Mouse (Mus musculus) adrenal gland, postnatal 4 days (tissue): ENCODE data around the gene Lsm4. TPM values are rescaled to one million over a fixed set of nuclear protein-coding genes. Genes with fewer than 3 reads are reported as not detected.

Experiments used
- DNase-seq, 2 experiments: peaks; one replicate each; pipeline ENCODE4 v3.0.0; 2021 to 2022; ENCODE audit warnings: low spot score in 2 of 2, mixed read lengths in 2 of 2
- total RNA-seq, 2 experiments: library from RNA; stranded (reverse); gene quantifications; 2 replicates each; pipeline ENCODE4 v1.2.3; 2021

The Lsm4 gene
- total RNA-seq, 2 experiments from 2014 or later: 96.6 to 99.0 TPM

- no peak for DNase-seq
These were observed 51.2 kb downstream of the Lsm4 start for GRCm38 (mm10) chr8:70724216-70724615.

- DNase-seq: no peak
These were observed 52.9 kb downstream of the Lsm4 start for GRCm38 (mm10) chr8:70725792-70726447.

GRCm38 (mm10) chr8:70726721-70727120 is 53.7 kb downstream of the Lsm4 start:
- no peak for DNase-seq

Other genes with a start within 250 kb of the Lsm4 start
- gene Crtc1, start 233.7 kb upstream of the Lsm4 start, total RNA-seq: 10 to 100 TPM; 33.2 to 34.5 TPM
- gene Klhl26, start 196.3 kb upstream of the Lsm4 start, total RNA-seq: 10 to 100 TPM; 18.7 to 20.4 TPM
- gene Tmem59l, start 185.9 kb upstream of the Lsm4 start, total RNA-seq: 1 to 10 TPM; 3.6 to 5.0 TPM
- gene Crlf1, start 180.1 kb upstream of the Lsm4 start, total RNA-seq: under 1 TPM in 1 of 2 experiments, not detected in 1; 0.45 TPM
- gene Rex1bd, start 166.5 kb upstream of the Lsm4 start, total RNA-seq: 100 to 1,000 TPM; 105 to 109 TPM
- gene Uba52, start 162.4 kb upstream of the Lsm4 start, total RNA-seq: 1,000 to 10,000 TPM; 1,529 to 1,618 TPM
- 100 to 1,000 TPM; 315 to 322 TPM for gene Fkbp8, start 145.5 kb upstream of the Lsm4 start, total RNA-seq
- 10 to 100 TPM; 80.4 to 80.5 TPM for gene Kxd1, start 145.3 kb upstream of the Lsm4 start, total RNA-seq
- 10 to 100 TPM; 31.0 to 32.4 TPM for gene Ell, start 133.8 kb upstream of the Lsm4 start, total RNA-seq
- 10 to 100 TPM; 82.6 to 88.9 TPM for gene Isyna1, start 78.9 kb upstream of the Lsm4 start, total RNA-seq
- 100 to 1,000 TPM; 137 to 154 TPM for gene Ssbp4, start 64.4 kb upstream of the Lsm4 start, total RNA-seq
- gene Lrrc25, start 57.1 kb upstream of the Lsm4 start, total RNA-seq: 1 to 10 TPM; 2.9 to 3.8 TPM
- gene Gdf15, start 40.8 kb upstream of the Lsm4 start, total RNA-seq: 1 to 10 TPM in 1 of 2 experiments, under 1 TPM in 1; 0.59 to 1.8 TPM
- gene Pgpep1, start 12.9 kb upstream of the Lsm4 start, total RNA-seq: 10 to 100 TPM; 62.1 to 76.0 TPM
- 100 to 1,000 TPM; 185 to 195 TPM for gene Jund, start 25.7 kb downstream of the Lsm4 start, total RNA-seq
- gene Iqcn, start 30.2 kb downstream of the Lsm4 start, total RNA-seq: under 1 TPM; 0.14 to 0.25 TPM
- not detected for gene Gm3336, start 45.3 kb downstream of the Lsm4 start, total RNA-seq
- 1 to 10 TPM; 2.2 to 5.6 TPM for gene Pde4c, start 50.5 kb downstream of the Lsm4 start, total RNA-seq
- 10 to 100 TPM; 58.9 to 59.7 TPM for gene Rab3a, start 81.4 kb downstream of the Lsm4 start, total RNA-seq
- 100 to 1,000 TPM in 1 of 2 experiments, 10 to 100 TPM in 1; 93.1 to 109 TPM for gene Mpv17l2, start 87.7 kb downstream of the Lsm4 start, total RNA-seq
- gene Pik3r2, start 103.5 kb downstream of the Lsm4 start, total RNA-seq: 10 to 100 TPM; 72.0 to 78.8 TPM
- gene Mast3, start 131.8 kb downstream of the Lsm4 start, total RNA-seq: 10 to 100 TPM; 34.5 to 40.9 TPM
- gene Il12rb1, start 135.2 kb downstream of the Lsm4 start, total RNA-seq: under 1 TPM; 0.22 to 0.37 TPM
- 10 to 100 TPM; 14.6 to 15.7 TPM for gene Arrdc2, start 166.5 kb downstream of the Lsm4 start, total RNA-seq
- 1 to 10 TPM; 1.4 to 2.1 TPM for gene Kcnn1, start 190.0 kb downstream of the Lsm4 start, total RNA-seq
- 10 to 100 TPM; 36.8 to 38.6 TPM for gene Ccdc124, start 200.7 kb downstream of the Lsm4 start, total RNA-seq
- gene Slc5a5, start 219.5 kb downstream of the Lsm4 start, total RNA-seq: under 1 TPM; 0.14 to 0.17 TPM
- 1,000 to 10,000 TPM; 1,999 to 2,049 TPM for gene Rpl18a, start 224.2 kb downstream of the Lsm4 start, total RNA-seq
- 10 to 100 TPM; 45.4 to 48.9 TPM for gene Map1s, start 232.7 kb downstream of the Lsm4 start, total RNA-seq